Mouse (Mus musculus): ENCODE data around the gene Tlr5. TPM values are rescaled to one million over a fixed set of nuclear protein-coding genes. Genes with fewer than 3 reads are reported as not detected.

The Tlr5 gene
- polyA plus RNA-seq (2012; rRNA removed) (4.4 and 5.0 TPM in 2 replicates), polyA plus RNA-seq (2014; fragmentation: Nextera tagmentation; extraction: Ambion mirVana) (2.5 and 2.7 TPM in 2 replicates)

GRCm38 (mm10) chr1:182954287-182955046 is at the start of gene Tlr5:
Gene Tlr5, plus strand, starts transcription at chr1:182954788.
- 17% methylated on average over 20 of the region's 21 CpGs for WGBS
- no peak within 1 kb of the TSS for H3K27ac ChIP-seq (replicated peaks; ENCODE audit: low read depth, low read length)
- H3K9ac ChIP-seq (ENCODE audit: low read depth, low read length, severe bottlenecking) = peak within 1 kb of the TSS; percentile 60
- peak; percentile 45; the same call in 1 of the 2 replicates for TF ChIP-seq POLR2A (IDR thresholded peaks at IDR 0.05; ENCODE audit: borderline replicate concordance, extremely low read depth, insufficient read depth, insufficient read length)
- no peaks in the 10 kb centered on the region for H3K36me3 ChIP-seq (ENCODE audit: control insufficient read depth, insufficient read depth, low read length)
- no peaks in the 10 kb centered on the region for H3K9me3 ChIP-seq (ENCODE audit: control insufficient read depth, low read length)
- peak within 1 kb of the TSS; percentile 81 for H3K4me2 ChIP-seq (replicated peaks; ENCODE audit: low read depth, low read length, severe bottlenecking)
- H3K4me3 ChIP-seq (replicated peaks; ENCODE audit: low read length) = peak within 1 kb of the TSS; percentile 44
- peaks cover 18% of the 10 kb centered on the region for H3K4me1 ChIP-seq (ENCODE audit: control insufficient read depth, insufficient read depth, low read length)
- DNase-seq (ENCODE audit: low spot score) (peak; percentile 73), ATAC-seq (ENCODE audit: low FRiP score, low read depth) (peak; percentile 60)
- no peaks in the 10 kb centered on the region for H3K27me3 ChIP-seq (ENCODE audit: control insufficient read depth, insufficient read depth, low read length)

GRCm38 (mm10) chr1:182905669-182906068 is 48.9 kb upstream of the Tlr5 start:
- H3K36me3 ChIP-seq (ENCODE audit: control insufficient read depth, insufficient read depth, low read length) = no peaks in the 10 kb centered on the region
- 87% methylated on average over 3 of the region's 3 CpGs for WGBS
- no peak overlapping the region for H3K27ac ChIP-seq (replicated peaks; ENCODE audit: low read depth, low read length)
- no peaks in the 10 kb centered on the region for H3K27me3 ChIP-seq (ENCODE audit: control insufficient read depth, insufficient read depth, low read length)
- no peak for TF ChIP-seq POLR2A (IDR thresholded peaks at IDR 0.05; ENCODE audit: borderline replicate concordance, extremely low read depth, insufficient read depth, insufficient read length)
- peaks cover 12% of the 10 kb centered on the region for H3K4me1 ChIP-seq (ENCODE audit: control insufficient read depth, insufficient read depth, low read length)
- H3K9me3 ChIP-seq (ENCODE audit: control insufficient read depth, low read length) = no peaks in the 10 kb centered on the region
- H3K4me2 ChIP-seq (replicated peaks; ENCODE audit: low read depth, low read length, severe bottlenecking) = no peak overlapping the region
- DNase-seq (ENCODE audit: low spot score) = no peak
- H3K9ac ChIP-seq (ENCODE audit: low read depth, low read length, severe bottlenecking) = no peak overlapping the region
- ATAC-seq (ENCODE audit: low FRiP score, low read depth) = no peak
- no peak overlapping the region for H3K4me3 ChIP-seq (replicated peaks; ENCODE audit: low read length)

GRCm38 (mm10) chr1:182908050-182909036 is 46.2 kb upstream of the Tlr5 start:
- no peak overlapping the region for H3K9ac ChIP-seq (ENCODE audit: low read depth, low read length, severe bottlenecking)
- H3K9me3 ChIP-seq (ENCODE audit: control insufficient read depth, low read length) = no peaks in the 10 kb centered on the region
- ATAC-seq (ENCODE audit: low FRiP score, low read depth) (peak; percentile 93), DNase-seq (ENCODE audit: low spot score) (peak; percentile 98)
- H3K36me3 ChIP-seq (ENCODE audit: control insufficient read depth, insufficient read depth, low read length) = no peaks in the 10 kb centered on the region
- H3K27ac ChIP-seq (replicated peaks; ENCODE audit: low read depth, low read length) = no peak overlapping the region
- WGBS = 20% methylated on average over 14 of the region's 14 CpGs
- TF ChIP-seq POLR2A (IDR thresholded peaks at IDR 0.05; ENCODE audit: borderline replicate concordance, extremely low read depth, insufficient read depth, insufficient read length) = no peak
- no peak overlapping the region for H3K4me3 ChIP-seq (replicated peaks; ENCODE audit: low read length)
- H3K27me3 ChIP-seq (ENCODE audit: control insufficient read depth, insufficient read depth, low read length) = no peaks in the 10 kb centered on the region
- H3K4me1 ChIP-seq (ENCODE audit: control insufficient read depth, insufficient read depth, low read length) = peaks cover 12% of the 10 kb centered on the region
- H3K4me2 ChIP-seq (replicated peaks; ENCODE audit: low read depth, low read length, severe bottlenecking) = peak overlapping the region; percentile 25

- Histone ChIP-seq H3K4me1 (ENCODE audit: control insufficient read depth, insufficient read depth, low read length) (peaks cover 12% of the 10 kb centered on the region), H3K27ac (replicated peaks; ENCODE audit: low read depth, low read length) (no peak overlapping the region), H3K9ac (ENCODE audit: low read depth, low read length, severe bottlenecking) (no peak overlapping the region), H3K27me3 (ENCODE audit: control insufficient read depth, insufficient read depth, low read length) (no peaks in the 10 kb centered on the region), H3K4me3 (replicated peaks; ENCODE audit: low read length) (no peak overlapping the region), H3K36me3 (ENCODE audit: control insufficient read depth, insufficient read depth, low read length) (no peaks in the 10 kb centered on the region), H3K9me3 (ENCODE audit: control insufficient read depth, low read length) (no peaks in the 10 kb centered on the region), H3K4me2 (replicated peaks; ENCODE audit: low read depth, low read length, severe bottlenecking) (no peak overlapping the region)
- TF ChIP-seq POLR2A (IDR thresholded peaks at IDR 0.05; ENCODE audit: borderline replicate concordance, extremely low read depth, insufficient read depth, insufficient read length) = no peak
- DNase-seq (ENCODE audit: low spot score) (no peak), ATAC-seq (ENCODE audit: low FRiP score, low read depth) (no peak)
- WGBS = 60% methylated on average over 3 of the region's 3 CpGs
Observed at GRCm38 (mm10) chr1:182909066-182909465, 45.5 kb upstream of the Tlr5 start.

- H3K27ac ChIP-seq (replicated peaks; ENCODE audit: low read depth, low read length) = no peak overlapping the region
- TF ChIP-seq POLR2A (IDR thresholded peaks at IDR 0.05; ENCODE audit: borderline replicate concordance, extremely low read depth, insufficient read depth, insufficient read length) = no peak
- H3K9ac ChIP-seq (ENCODE audit: low read depth, low read length, severe bottlenecking) = no peak overlapping the region
- 88% methylated on average over 5 of the region's 5 CpGs for WGBS
- H3K4me1 ChIP-seq (ENCODE audit: control insufficient read depth, insufficient read depth, low read length) = peaks cover 12% of the 10 kb centered on the region
- no peaks in the 10 kb centered on the region for H3K27me3 ChIP-seq (ENCODE audit: control insufficient read depth, insufficient read depth, low read length)
- ATAC-seq (ENCODE audit: low FRiP score, low read depth) = no peak
- no peaks in the 10 kb centered on the region for H3K36me3 ChIP-seq (ENCODE audit: control insufficient read depth, insufficient read depth, low read length)
- DNase-seq (ENCODE audit: low spot score) = no peak
- H3K4me3 ChIP-seq (replicated peaks; ENCODE audit: low read length) = no peak overlapping the region
- no peak overlapping the region for H3K4me2 ChIP-seq (replicated peaks; ENCODE audit: low read depth, low read length, severe bottlenecking)
- H3K9me3 ChIP-seq (ENCODE audit: control insufficient read depth, low read length) = no peaks in the 10 kb centered on the region
Observed at GRCm38 (mm10) chr1:182909596-182909995, 45.0 kb upstream of the Tlr5 start.

Data from limb, embryonic 14.5 days (tissue).